Mouse (Mus musculus): ENCODE measurements around the gene Btnl4. TPM values are rescaled to one million over a fixed set of nuclear protein-coding genes. Genes with fewer than 3 reads are reported as not detected.
"Not testable (repeated sequence)": the region's sequence is repeated elsewhere in the genome, so short reads cannot be mapped to it uniquely, and the experiment has no call there.

Btnl4 gene
- polyA plus RNA-seq (2015; fragmentation: Nextera tagmentation; extraction: Ambion mirVana), result not detected in 2 replicates

DNA sequence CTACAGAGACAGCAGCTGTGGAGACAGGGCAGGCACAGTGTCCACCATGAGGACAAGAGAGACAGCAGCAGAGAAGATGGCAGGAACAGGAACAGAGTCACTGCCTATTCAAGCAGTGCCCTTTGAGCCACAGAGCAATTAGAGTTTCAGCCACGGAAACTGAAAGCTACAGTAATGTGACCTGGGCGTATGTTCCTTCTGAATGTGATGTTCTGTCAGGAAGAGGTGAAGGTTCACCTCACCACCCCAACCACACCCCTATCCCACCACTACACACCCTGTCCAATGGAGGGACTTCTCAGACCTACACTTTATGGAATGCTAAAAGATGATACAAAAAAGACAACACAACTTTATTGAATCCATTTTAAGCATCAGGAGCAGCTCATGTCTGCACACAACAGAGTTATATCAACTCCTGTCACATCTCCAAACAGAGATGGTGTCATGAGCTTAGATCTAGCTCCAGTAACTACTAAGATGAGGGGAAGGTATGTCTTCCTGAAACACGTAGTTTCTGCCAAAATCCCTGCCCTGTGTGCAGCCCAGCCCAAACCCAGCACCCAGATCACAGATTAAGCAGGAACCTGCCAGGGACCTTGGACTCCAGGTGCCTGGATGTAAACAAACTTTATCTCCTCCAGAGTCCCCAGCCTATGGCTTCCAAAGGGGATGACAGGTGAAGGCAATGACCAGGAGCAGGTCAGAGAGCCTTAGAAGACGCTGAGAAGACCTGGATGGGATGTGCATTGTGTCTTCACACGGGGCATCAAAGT lies at the start of gene Btnl4:
Btnl4 (minus strand) TSS at position 81 of the 776 bp plus-strand sequence.
- 53% methylated on average over 5 of the region's 5 CpGs for WGBS (ENCODE audit: insufficient replicate concordance)
- H3K9me3 ChIP-seq (replicated peaks); H3K27me3 ChIP-seq; H3K4me2 ChIP-seq; H3K27ac ChIP-seq; ATAC-seq (ENCODE audit: low read depth); H3K9ac ChIP-seq; H3K36me3 ChIP-seq; H3K4me3 ChIP-seq (replicated peaks); H3K4me1 ChIP-seq (replicated peaks); DNase-seq: not testable (repeated sequence)

GRCm38 (mm10) chr17:34519001-34519400 lies 41.9 kb upstream of the Btnl4 start:
- 18% methylated on average over 1 of the region's 1 CpGs for WGBS (ENCODE audit: insufficient replicate concordance)
- H3K4me3 ChIP-seq (replicated peaks), result no peak overlapping the region
- ATAC-seq (ENCODE audit: low read depth), result no peak

GRCm38 (mm10) chr17:34518571-34518970 lies 41.5 kb upstream of the Btnl4 start:
- H3K4me2 ChIP-seq; DNase-seq; H3K4me3 ChIP-seq (replicated peaks); H3K36me3 ChIP-seq; H3K9me3 ChIP-seq (replicated peaks); ATAC-seq (ENCODE audit: low read depth); H3K4me1 ChIP-seq (replicated peaks); H3K9ac ChIP-seq; H3K27me3 ChIP-seq; H3K27ac ChIP-seq: not testable (repeated sequence)
- WGBS (ENCODE audit: insufficient replicate concordance), result 39% methylated on average over 3 of the region's 3 CpGs

More at GRCm38 (mm10) chr17:34519001-34519400, 41.9 kb upstream of the Btnl4 start:
- Histone ChIP-seq H3K27ac (no peak overlapping the region), H3K4me1 (replicated peaks) (no peaks in the 10 kb centered on the region), H3K4me2 (no peak overlapping the region), H3K9me3 (replicated peaks) (no peaks in the 10 kb centered on the region), H3K36me3 (no peaks in the 10 kb centered on the region), H3K27me3 (peaks cover 7% of the 10 kb centered on the region; the same call in 1 of the 2 replicates), H3K9ac (no peak overlapping the region)
- no peak for DNase-seq

- Histone ChIP-seq H3K27me3 (peaks cover 10% of the 10 kb centered on the region; the same call in 1 of the 2 replicates), H3K9ac (no peak overlapping the region), H3K4me3 (replicated peaks) (no peak overlapping the region), H3K4me1 (replicated peaks) (no peaks in the 10 kb centered on the region), H3K27ac (no peak overlapping the region), H3K4me2 (no peak overlapping the region), H3K9me3 (replicated peaks) (no peaks in the 10 kb centered on the region), H3K36me3 (no peaks in the 10 kb centered on the region)
- DNase-seq (no peak), ATAC-seq (ENCODE audit: low read depth) (no peak)
- 65% methylated on average over 4 of the region's 4 CpGs for WGBS (ENCODE audit: insufficient replicate concordance)
Observed at GRCm38 (mm10) chr17:34517795-34518194, 40.7 kb upstream of the Btnl4 start.

DNA sequence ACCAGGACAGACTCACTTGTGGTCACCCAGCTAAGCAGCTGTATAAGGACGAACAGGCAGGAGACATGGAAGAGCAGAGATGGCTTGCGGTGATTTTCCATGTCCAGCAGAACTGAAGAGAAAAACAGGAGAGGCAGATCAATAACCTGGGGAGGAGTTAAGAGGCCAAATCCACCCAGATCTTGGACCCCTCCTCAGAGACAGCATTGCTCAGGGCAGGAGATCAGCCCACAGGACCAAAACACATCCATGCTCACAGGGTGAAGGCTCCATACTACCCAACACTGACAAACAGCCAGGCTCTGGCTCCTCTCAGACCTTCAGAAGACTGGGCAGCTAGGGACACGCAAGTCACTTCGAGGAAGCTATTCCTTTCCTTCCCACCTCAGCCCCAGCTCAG lies 40.1 kb upstream of the Btnl4 start, which contains the start of gene Btnl6:
Btnl6 (minus strand) TSS at position 101 of the 400 bp plus-strand sequence.
- H3K27me3 ChIP-seq, result peaks cover 10% of the 10 kb centered on the region; the same call in 1 of the 2 replicates
- H3K4me2 ChIP-seq, result no peak within 1 kb of the TSS
- H3K4me1 ChIP-seq (replicated peaks), result no peaks in the 10 kb centered on the region
- no peak within 1 kb of the TSS for H3K4me3 ChIP-seq (replicated peaks)
- no peak within 1 kb of the TSS for H3K27ac ChIP-seq
- DNase-seq, result no peak
- H3K36me3 ChIP-seq, result no peaks in the 10 kb centered on the region
- H3K9me3 ChIP-seq (replicated peaks), result no peaks in the 10 kb centered on the region
- 69% methylated on average over 4 of the region's 4 CpGs for WGBS (ENCODE audit: insufficient replicate concordance)
- ATAC-seq (ENCODE audit: low read depth), result no peak
- no peak within 1 kb of the TSS for H3K9ac ChIP-seq

- Histone ChIP-seq H3K4me2 (no peak overlapping the region), H3K4me3 (replicated peaks) (no peak overlapping the region), H3K36me3 (no peaks in the 10 kb centered on the region), H3K27me3 (peaks cover 10% of the 10 kb centered on the region; the same call in 1 of the 2 replicates), H3K27ac (no peak overlapping the region), H3K9ac (no peak overlapping the region), H3K4me1 (replicated peaks) (no peaks in the 10 kb centered on the region), H3K9me3 (replicated peaks) (no peaks in the 10 kb centered on the region)
- WGBS (ENCODE audit: insufficient replicate concordance), result 54% methylated on average over 2 of the region's 2 CpGs
- DNase-seq (no peak), ATAC-seq (ENCODE audit: low read depth) (no peak)
Observed at GRCm38 (mm10) chr17:34516514-34516913, 39.4 kb upstream of the Btnl4 start.

DNA sequence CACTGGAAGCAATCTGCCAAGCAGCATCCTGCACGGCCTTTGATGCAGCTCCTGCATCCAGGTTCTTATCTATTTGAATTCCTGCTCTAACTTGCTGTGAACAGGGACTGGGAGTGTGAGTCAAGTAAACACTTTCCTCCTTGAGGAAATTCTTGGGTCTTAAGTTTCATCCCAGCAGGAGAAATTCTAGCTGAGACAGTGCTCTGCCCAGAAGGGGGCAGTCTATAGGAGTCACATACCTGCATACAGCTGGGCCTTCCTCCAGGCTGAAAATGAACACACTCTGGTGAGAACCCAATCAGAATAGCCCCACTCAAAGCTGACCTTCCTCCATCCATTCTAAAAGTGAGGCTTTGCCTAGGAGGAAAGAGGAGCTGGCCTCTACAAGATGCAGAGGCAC lies 34.6 kb upstream of the Btnl4 start:
- H3K9ac ChIP-seq; H3K4me1 ChIP-seq (replicated peaks); H3K36me3 ChIP-seq; H3K9me3 ChIP-seq (replicated peaks); DNase-seq; H3K4me3 ChIP-seq (replicated peaks); H3K27ac ChIP-seq; H3K27me3 ChIP-seq; H3K4me2 ChIP-seq; ATAC-seq (ENCODE audit: low read depth): not testable (repeated sequence)
- 21% methylated on average over 1 of the region's 1 CpGs for WGBS (ENCODE audit: insufficient replicate concordance)

DNA sequence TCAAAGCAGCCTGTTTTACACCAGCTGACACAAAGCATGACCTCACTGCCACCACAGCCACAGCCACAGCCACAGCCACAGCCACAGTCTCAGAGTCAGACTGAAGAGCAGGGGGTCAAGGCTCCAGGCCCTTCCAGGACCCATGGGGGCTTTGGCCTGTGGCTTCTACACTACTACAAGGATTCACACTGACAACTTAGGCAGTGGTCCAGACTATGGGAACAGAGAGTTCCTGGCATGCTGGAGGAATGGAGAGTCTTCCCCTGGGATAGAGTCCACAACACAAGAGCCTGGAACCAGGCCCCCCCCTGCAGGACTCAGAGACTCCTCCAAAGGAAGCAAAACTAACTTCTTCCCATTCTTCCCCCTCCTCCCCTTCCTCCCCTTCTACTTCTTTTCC lies 30.5 kb upstream of the Btnl4 start:
- Histone ChIP-seq H3K4me1 (replicated peaks) (no peaks in the 10 kb centered on the region), H3K36me3 (no peaks in the 10 kb centered on the region), H3K4me3 (replicated peaks) (no peak overlapping the region), H3K9me3 (replicated peaks) (no peaks in the 10 kb centered on the region), H3K27me3 (no peaks in the 10 kb centered on the region), H3K4me2 (no peak overlapping the region), H3K27ac (no peak overlapping the region), H3K9ac (no peak overlapping the region)
- ATAC-seq (ENCODE audit: low read depth) (no peak), DNase-seq (no peak)

GRCm38 (mm10) chr17:34497726-34498125 lies 20.6 kb upstream of the Btnl4 start:
- H3K4me2 ChIP-seq; H3K4me1 ChIP-seq (replicated peaks); H3K36me3 ChIP-seq; H3K9ac ChIP-seq; H3K27ac ChIP-seq; H3K9me3 ChIP-seq (replicated peaks); DNase-seq; H3K27me3 ChIP-seq; ATAC-seq (ENCODE audit: low read depth); H3K4me3 ChIP-seq (replicated peaks): not testable (repeated sequence)
- 37% methylated on average over 3 of the region's 4 CpGs for WGBS (ENCODE audit: insufficient replicate concordance)

DNA sequence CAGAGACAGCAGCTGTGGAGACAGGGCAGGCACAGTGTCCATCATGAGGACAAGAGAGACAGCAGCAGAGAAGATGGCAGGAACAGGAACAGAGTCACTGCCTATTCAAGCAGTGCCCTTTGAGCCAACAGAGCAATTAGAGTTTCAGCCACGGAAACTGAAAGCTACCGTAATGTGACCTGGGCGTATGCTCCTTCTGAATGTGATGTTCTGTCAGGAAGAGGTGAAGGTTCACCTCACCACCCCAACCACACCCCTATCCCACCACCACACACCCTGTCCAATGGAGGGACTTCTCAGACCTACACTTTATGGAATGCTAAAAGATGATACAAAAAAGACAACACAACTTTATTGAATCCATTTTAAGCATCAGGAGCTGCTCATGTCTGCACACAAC lies 20.2 kb upstream of the Btnl4 start:
- not testable (repeated sequence) for H3K9ac ChIP-seq; H3K4me2 ChIP-seq; H3K27me3 ChIP-seq; DNase-seq; ATAC-seq (ENCODE audit: low read depth); H3K4me1 ChIP-seq (replicated peaks); H3K27ac ChIP-seq; H3K9me3 ChIP-seq (replicated peaks); H3K36me3 ChIP-seq; H3K4me3 ChIP-seq (replicated peaks)
- 56% methylated on average over 3 of the region's 3 CpGs for WGBS (ENCODE audit: insufficient replicate concordance)

DNA sequence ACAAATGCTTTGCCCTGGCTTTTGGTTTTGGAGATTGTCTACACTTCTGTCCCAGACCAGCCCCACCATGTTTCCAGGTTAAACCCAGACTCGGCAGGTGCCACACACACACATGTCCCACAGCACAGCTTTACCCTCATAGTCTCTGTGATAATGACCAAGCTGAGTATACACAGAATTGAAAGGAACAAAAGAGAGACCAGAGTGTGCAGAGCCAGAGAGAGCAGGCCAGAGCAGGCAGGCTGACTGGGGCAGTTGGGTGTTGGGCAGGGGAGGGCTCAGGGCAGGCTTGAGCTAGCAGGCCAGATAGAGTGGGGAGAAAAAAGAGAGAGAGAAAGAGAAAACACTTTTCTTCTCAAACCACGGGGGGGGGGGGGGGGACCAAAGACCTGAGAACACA lies 19.4 kb upstream of the Btnl4 start:
- WGBS (ENCODE audit: insufficient replicate concordance), result 34% methylated on average over 2 of the region's 2 CpGs
- DNase-seq, result no peak
- no peak overlapping the region for H3K4me2 ChIP-seq
- H3K27me3 ChIP-seq, result no peaks in the 10 kb centered on the region
- no peak for ATAC-seq (ENCODE audit: low read depth)
- no peak overlapping the region for H3K4me3 ChIP-seq (replicated peaks)
- no peak overlapping the region for H3K27ac ChIP-seq
- H3K36me3 ChIP-seq, result no peaks in the 10 kb centered on the region
- no peak overlapping the region for H3K9ac ChIP-seq
- H3K9me3 ChIP-seq (replicated peaks), result no peaks in the 10 kb centered on the region
- no peaks in the 10 kb centered on the region for H3K4me1 ChIP-seq (replicated peaks)

DNA sequence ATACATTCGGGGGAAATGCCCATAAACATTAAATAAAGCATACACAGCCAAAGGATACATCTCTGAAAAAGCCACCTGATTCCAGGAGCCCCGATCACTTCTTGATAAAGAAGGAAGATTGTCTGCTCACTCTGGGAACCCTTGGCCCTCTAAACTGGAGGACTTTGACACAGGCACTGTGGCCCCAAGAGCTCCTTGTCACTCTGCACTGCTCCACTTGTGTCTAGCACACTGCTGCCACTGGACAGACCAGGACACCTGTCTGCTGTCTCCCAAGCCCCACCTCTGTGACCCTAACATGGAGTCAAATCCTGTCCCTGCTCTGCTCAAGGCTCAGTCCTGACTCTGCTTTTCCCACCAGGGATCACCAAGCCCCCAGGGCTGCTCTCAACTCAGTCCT lies 18.0 kb upstream of the Btnl4 start:
- not testable (repeated sequence) for H3K27me3 ChIP-seq; H3K36me3 ChIP-seq; H3K9ac ChIP-seq; H3K4me1 ChIP-seq (replicated peaks); DNase-seq; H3K4me3 ChIP-seq (replicated peaks); H3K27ac ChIP-seq; ATAC-seq (ENCODE audit: low read depth); H3K9me3 ChIP-seq (replicated peaks); H3K4me2 ChIP-seq
- 53% methylated on average over 2 of the region's 2 CpGs for WGBS (ENCODE audit: insufficient replicate concordance)

All from liver, embryonic 13.5 days (tissue).